Mouse (Mus musculus): ENCODE results near the gene Pnp2. TPM values are rescaled to one million over a fixed set of nuclear protein-coding genes. Genes with fewer than 3 reads are reported as not detected.
A peak's percentile ranks its signal among the peaks of the same experiment; 100 is the strongest.

Gene Pnp2
- total RNA-seq, 2 experiments from 2014 or later = 0.61 to 0.75 TPM

DNA sequence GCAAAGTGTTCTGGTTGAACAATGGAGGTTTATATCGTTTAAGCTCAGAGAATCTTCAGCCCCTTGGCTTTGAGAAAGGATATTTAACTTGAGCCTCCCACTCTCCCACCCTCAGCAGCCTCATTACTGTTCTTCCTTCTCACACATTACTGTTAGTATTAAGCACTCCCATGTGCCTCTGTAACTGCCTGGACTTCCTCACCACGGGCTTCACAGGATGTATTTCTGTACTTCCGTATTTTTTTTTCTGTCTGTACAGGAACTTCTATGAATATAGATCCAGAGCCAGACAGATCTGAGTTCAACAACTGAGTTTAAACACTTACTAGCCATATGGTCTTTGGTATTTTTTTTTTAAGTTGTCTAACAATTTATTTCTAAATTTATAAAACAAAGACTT lies 41.3 kb downstream of the Pnp2 start:
- no peak for DNase-seq (ENCODE audit: low spot score)
- intact Hi-C loops (cut with DNase I) = loop anchor here (2.0 kb wide), 1 partner anchor 14 kb away; no protein-coding TSS in a partner anchor

DNA sequence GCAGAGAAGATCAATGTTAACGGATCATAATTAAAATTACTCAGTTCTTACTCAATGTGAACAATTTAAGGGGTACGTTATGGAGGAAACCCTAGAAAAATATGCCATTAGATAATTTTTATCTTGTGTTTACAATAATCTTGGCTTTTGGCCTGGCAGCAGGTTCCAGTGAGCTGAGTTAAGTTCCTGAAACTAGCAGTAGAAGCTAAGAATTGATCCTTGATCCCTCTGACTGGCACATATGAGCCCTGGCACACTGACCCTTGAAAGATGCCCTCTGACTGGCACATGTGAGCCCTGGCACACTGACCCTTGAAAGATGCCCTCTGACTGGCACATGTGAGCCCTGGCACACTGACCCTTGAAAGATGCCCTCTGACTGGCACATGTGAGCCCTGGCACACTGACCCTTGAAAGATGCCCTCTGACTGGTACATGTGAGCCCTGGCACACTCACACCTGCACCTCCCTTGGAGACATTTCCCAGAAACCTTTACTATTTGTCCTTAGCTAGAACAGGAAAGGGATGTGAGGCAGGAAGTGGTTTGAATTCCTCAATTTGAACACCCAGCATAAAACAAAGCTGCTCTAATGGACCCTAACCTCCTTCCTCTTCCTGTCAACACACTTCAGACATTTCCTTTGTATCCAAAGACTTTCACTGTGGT lies 42.3 kb downstream of the Pnp2 start:
- no peak for DNase-seq (ENCODE audit: low spot score)

GRCm38 (mm10) chr14:51007152-51007801 lies 51.5 kb downstream of the Pnp2 start, which contains the start of gene Rnase10:
Gene Rnase10, plus strand, starts transcription at chr14:51007751.
- no peak for DNase-seq (ENCODE audit: low spot score)
- intact Hi-C loops (cut with DNase I) = loop anchor here (5.0 kb wide), 1 partner anchor 35 kb away; no protein-coding TSS in a partner anchor

More for the DNA sequence above, 42.3 kb downstream of the Pnp2 start:
- intact Hi-C loops (cut with DNase I) = loop anchor here (2.0 kb wide), 1 partner anchor 15 kb away; no protein-coding TSS in a partner anchor

DNA sequence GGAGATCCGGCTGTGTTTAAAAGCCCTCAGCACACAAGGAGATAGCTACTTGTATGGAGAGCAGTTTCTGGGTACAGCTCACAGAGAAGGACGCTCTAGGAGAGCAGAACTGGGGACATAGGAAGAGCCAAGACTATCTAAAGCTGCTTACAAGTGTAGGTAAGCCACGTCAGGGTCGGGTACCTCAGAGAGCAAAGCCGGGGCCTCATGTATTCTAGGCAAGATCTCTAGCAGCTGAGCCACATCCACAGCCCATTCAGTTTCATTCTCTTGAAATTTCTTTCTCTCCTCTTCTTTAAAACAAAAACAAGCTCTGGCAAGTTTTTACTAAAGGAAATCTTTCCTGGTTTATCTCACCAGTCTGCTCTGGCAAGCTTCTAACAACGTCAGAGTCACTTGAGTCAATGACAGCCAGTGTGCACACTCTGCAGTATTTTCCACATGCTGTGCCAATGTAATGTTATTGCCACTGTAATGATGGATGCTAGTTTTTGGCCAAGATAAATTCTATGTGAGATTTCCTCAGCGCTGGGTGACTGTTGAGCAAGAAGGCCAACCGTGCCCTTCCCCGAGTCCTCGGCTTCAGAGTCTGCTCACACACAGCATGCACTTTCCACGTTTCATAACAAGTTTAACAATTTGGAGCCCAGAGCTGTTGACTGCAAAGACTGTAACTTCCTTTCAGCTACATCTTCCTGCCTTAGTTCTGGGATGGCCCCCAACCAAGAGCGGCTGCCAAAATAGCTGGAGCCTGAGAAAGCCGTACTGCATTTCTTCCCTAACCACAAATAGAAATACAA lies 52.3 kb downstream of the Pnp2 start:
- DNase-seq (ENCODE audit: low spot score) = peak; percentile 76
- intact Hi-C loops (cut with DNase I) = loop anchor here (5.0 kb wide), 1 partner anchor 36 kb away; no protein-coding TSS in a partner anchor

GRCm38 (mm10) chr14:51008781-51009180 lies 53.0 kb downstream of the Pnp2 start:
- intact Hi-C loops (cut with DNase I) = loop anchor here (5.0 kb wide), 1 partner anchor 36 kb away; no protein-coding TSS in a partner anchor
- no peak for DNase-seq (ENCODE audit: low spot score)

DNA sequence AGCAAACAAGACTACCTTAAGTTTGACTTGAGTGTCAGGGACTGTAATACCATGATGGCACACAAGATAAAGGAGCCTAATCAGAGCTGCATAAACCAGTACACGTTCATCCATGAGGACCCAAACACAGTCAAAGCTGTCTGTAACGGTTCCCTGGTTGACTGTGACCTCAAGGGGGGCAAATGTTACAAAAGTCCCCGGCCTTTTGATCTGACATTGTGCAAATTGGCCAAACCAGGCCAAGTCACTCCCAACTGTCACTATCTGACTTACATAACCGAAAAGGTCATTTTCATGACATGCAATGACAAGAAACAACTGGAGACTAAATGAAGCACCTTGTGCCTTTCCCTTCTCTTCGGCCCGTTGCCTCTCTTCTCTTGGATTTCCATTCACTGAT lies 53.8 kb downstream of the Pnp2 start:
- intact Hi-C loops (cut with DNase I) = loop anchor here (5.0 kb wide), 1 partner anchor 37 kb away; no protein-coding TSS in a partner anchor
- no peak for DNase-seq (ENCODE audit: low spot score)

Other genes starting within 250 kb of the Pnp2 start
- gene Olfr748, start 248.6 kb upstream of the Pnp2 start, total RNA-seq (2021) = not detected
- gene Olfr749, start 210.9 kb upstream of the Pnp2 start, total RNA-seq (2021) = not detected
- gene Ttc5, start 170.5 kb upstream of the Pnp2 start, total RNA-seq (2021) = 10 to 100 TPM; 16.2 to 17.0 TPM
- under 1 TPM in 1 of 2 experiments, not detected in 1; 0.39 TPM for gene Ccnb1ip1, start 148.3 kb upstream of the Pnp2 start, total RNA-seq (2021)
- 10 to 100 TPM; 13.4 to 16.0 TPM for gene Parp2, start 148.2 kb upstream of the Pnp2 start, total RNA-seq (2021)
- 10 to 100 TPM in 1 of 2 experiments, 1 to 10 TPM in 1; 9.3 to 10.2 TPM for gene Tep1, start 85.4 kb upstream of the Pnp2 start, total RNA-seq (2021)
- gene Klhl33, start 58.5 kb upstream of the Pnp2 start, total RNA-seq (2021) = 10 to 100 TPM; 21.5 to 32.5 TPM
- 10 to 100 TPM; 66.1 to 70.3 TPM for gene Osgep, start 31.1 kb upstream of the Pnp2 start, total RNA-seq (2021)
- gene Apex1, start 31.0 kb upstream of the Pnp2 start, total RNA-seq (2021) = 10 to 100 TPM; 22.6 to 23.2 TPM
- 10 to 100 TPM; 21.1 to 23.6 TPM for gene Pip4p1, start 25.1 kb upstream of the Pnp2 start, total RNA-seq (2021)
- gene Pnp, start 24.9 kb upstream of the Pnp2 start, total RNA-seq (2021) = 10 to 100 TPM; 12.2 to 13.5 TPM
- 10 to 100 TPM; 12.6 TPM for gene Gm49342, start 11.5 kb upstream of the Pnp2 start, total RNA-seq (2021)
- under 1 TPM in 1 of 2 experiments, not detected in 1; 0.39 TPM for gene Rnase10, start 51.8 kb downstream of the Pnp2 start, total RNA-seq (2021)
- gene Rnase9, start 85.9 kb downstream of the Pnp2 start, total RNA-seq (2021) = not detected
- not detected for gene Rnase11, start 94.2 kb downstream of the Pnp2 start, total RNA-seq (2021)
- not detected for gene Rnase12, start 101.7 kb downstream of the Pnp2 start, total RNA-seq (2021)
- gene Olfr750, start 118.4 kb downstream of the Pnp2 start, total RNA-seq (2021) = not detected
- gene Rnase4, start 135.1 kb downstream of the Pnp2 start, total RNA-seq (2021) = 10 to 100 TPM; 50.0 to 53.8 TPM
- 1 to 10 TPM; 6.2 to 7.7 TPM for gene Ang, start 135.2 kb downstream of the Pnp2 start, total RNA-seq (2021)
- not detected for gene Eddm3b, start 158.4 kb downstream of the Pnp2 start, total RNA-seq (2021)
- gene Rnase6, start 167.9 kb downstream of the Pnp2 start, total RNA-seq (2021) = under 1 TPM in 1 of 2 experiments, not detected in 1; 0.73 TPM
- gene Rnase1, start 190.8 kb downstream of the Pnp2 start, total RNA-seq (2021) = under 1 TPM; 0.52 to 0.53 TPM
- gene Rnase2b, start 206.3 kb downstream of the Pnp2 start, total RNA-seq (2021) = not detected
- not detected for gene Ang2, start 243.2 kb downstream of the Pnp2 start, total RNA-seq (2021)
- gene Ear14, start 247.4 kb downstream of the Pnp2 start, total RNA-seq (2021) = not detected